Mouse (Mus musculus): ENCODE results near the gene Pum2. TPM values are rescaled to one million over a fixed set of nuclear protein-coding genes. Genes with fewer than 3 reads are reported as not detected.
"Not testable (repeated sequence)": the region's sequence is repeated elsewhere in the genome, so short reads cannot be mapped to it uniquely, and the experiment has no call there.

Pum2 gene
- polyA plus RNA-seq, 1 experiment from 2014 or later: 51.6 TPM

GRCm38 (mm10) chr12:8674891-8675341, 982 bp downstream of the Pum2 start:
- WGBS: under 1% methylated on average over 20 of the region's 20 CpGs

GRCm38 (mm10) chr12:8675361-8675760, 1.4 kb downstream of the Pum2 start:
- under 1% methylated on average over 7 of the region's 7 CpGs for WGBS
- peaks cover 11% of the 10 kb centered on the region for H3K36me3 ChIP-seq
- H3K27ac ChIP-seq: peak overlapping the region; percentile 100

More at GRCm38 (mm10) chr12:8674891-8675341, 982 bp downstream of the Pum2 start:
- Histone ChIP-seq H3K27ac (peak overlapping the region; percentile 100), H3K27me3 (ENCODE audit: insufficient read depth, poor library complexity, severe bottlenecking) (no peaks in the 10 kb centered on the region), H3K4me1 (replicated peaks) (peaks cover 28% of the 10 kb centered on the region), H3K4me3 (peak overlapping the region; percentile 92), H3K9me3 (peaks cover 8% of the 10 kb centered on the region; the same call in 1 of the 2 replicates), H3K36me3 (peaks cover 7% of the 10 kb centered on the region)
- no peak for DNase-seq (ENCODE audit: low spot score)

GRCm38 (mm10) chr12:8676341-8676740, 2.4 kb downstream of the Pum2 start:
- peaks cover 2% of the 10 kb centered on the region; the same call in 1 of the 2 replicates for H3K9me3 ChIP-seq
- H3K4me1 ChIP-seq (replicated peaks): peaks cover 28% of the 10 kb centered on the region
- peaks cover 21% of the 10 kb centered on the region for H3K36me3 ChIP-seq
- H3K4me3 ChIP-seq: peak overlapping the region; percentile 92
- H3K27ac ChIP-seq: no peak overlapping the region
- 89% methylated on average over 6 of the region's 6 CpGs for WGBS
- no peaks in the 10 kb centered on the region for H3K27me3 ChIP-seq (ENCODE audit: insufficient read depth, poor library complexity, severe bottlenecking)
- DNase-seq (ENCODE audit: low spot score): no peak

More at GRCm38 (mm10) chr12:8675361-8675760, 1.4 kb downstream of the Pum2 start:
- H3K9me3 ChIP-seq: peaks cover 8% of the 10 kb centered on the region; the same call in 1 of the 2 replicates
- H3K27me3 ChIP-seq (ENCODE audit: insufficient read depth, poor library complexity, severe bottlenecking): no peaks in the 10 kb centered on the region
- H3K4me3 ChIP-seq: peak overlapping the region; percentile 92
- DNase-seq (ENCODE audit: low spot score): no peak
- peaks cover 28% of the 10 kb centered on the region for H3K4me1 ChIP-seq (replicated peaks)

GRCm38 (mm10) chr12:8677926-8678325, 4.0 kb downstream of the Pum2 start:
- Histone ChIP-seq H3K4me3 (no peak overlapping the region), H3K36me3 (peaks cover 32% of the 10 kb centered on the region), H3K27me3 (ENCODE audit: insufficient read depth, poor library complexity, severe bottlenecking) (no peaks in the 10 kb centered on the region), H3K4me1 (replicated peaks) (peaks cover 28% of the 10 kb centered on the region), H3K27ac (no peak overlapping the region), H3K9me3 (no peaks in the 10 kb centered on the region)
- no peak for DNase-seq (ENCODE audit: low spot score)

GRCm38 (mm10) chr12:8684200-8684599, 10.3 kb downstream of the Pum2 start:
- DNase-seq (ENCODE audit: low spot score): no peak
- Histone ChIP-seq H3K4me3 (no peak overlapping the region), H3K9me3 (peaks cover 5% of the 10 kb centered on the region; the same call in 1 of the 2 replicates), H3K4me1 (replicated peaks) (no peaks in the 10 kb centered on the region), H3K27me3 (ENCODE audit: insufficient read depth, poor library complexity, severe bottlenecking) (no peaks in the 10 kb centered on the region), H3K36me3 (peaks cover 76% of the 10 kb centered on the region), H3K27ac (no peak overlapping the region)
- WGBS: 100% methylated on average over 1 of the region's 1 CpGs

- H3K36me3 ChIP-seq: peaks cover 68% of the 10 kb centered on the region
- DNase-seq (ENCODE audit: low spot score): no peak
- H3K4me3 ChIP-seq: no peak overlapping the region
- 98% methylated on average over 3 of the region's 3 CpGs for WGBS
- H3K27ac ChIP-seq: no peak overlapping the region
- H3K9me3 ChIP-seq: peaks cover 5% of the 10 kb centered on the region; the same call in 1 of the 2 replicates
- H3K27me3 ChIP-seq (ENCODE audit: insufficient read depth, poor library complexity, severe bottlenecking): no peaks in the 10 kb centered on the region
- H3K4me1 ChIP-seq (replicated peaks): no peaks in the 10 kb centered on the region
Observed at GRCm38 (mm10) chr12:8685036-8685435, 11.1 kb downstream of the Pum2 start.

- not testable (repeated sequence) for H3K9me3 ChIP-seq; H3K4me3 ChIP-seq; H3K27ac ChIP-seq; H3K27me3 ChIP-seq (ENCODE audit: insufficient read depth, poor library complexity, severe bottlenecking); H3K4me1 ChIP-seq (replicated peaks); DNase-seq (ENCODE audit: low spot score)
- peaks cover 57% of the 10 kb centered on the region for H3K36me3 ChIP-seq
- WGBS: 66% methylated on average over 3 of the region's 3 CpGs
Observed at GRCm38 (mm10) chr12:8689882-8690281, 15.9 kb downstream of the Pum2 start.

GRCm38 (mm10) chr12:8698895-8699294, 25.0 kb downstream of the Pum2 start:
- H3K27ac ChIP-seq: no peak overlapping the region
- H3K27me3 ChIP-seq (ENCODE audit: insufficient read depth, poor library complexity, severe bottlenecking): no peaks in the 10 kb centered on the region
- H3K4me1 ChIP-seq (replicated peaks): no peaks in the 10 kb centered on the region
- H3K4me3 ChIP-seq: no peak overlapping the region
- H3K9me3 ChIP-seq: no peaks in the 10 kb centered on the region
- H3K36me3 ChIP-seq: peaks cover 67% of the 10 kb centered on the region
- peak; percentile 6 for DNase-seq (ENCODE audit: low spot score)
- WGBS: 76% methylated on average over 2 of the region's 2 CpGs

GRCm38 (mm10) chr12:8703988-8704387, 30.1 kb downstream of the Pum2 start:
- peaks cover 87% of the 10 kb centered on the region for H3K36me3 ChIP-seq
- H3K9me3 ChIP-seq: no peaks in the 10 kb centered on the region
- no peaks in the 10 kb centered on the region for H3K27me3 ChIP-seq (ENCODE audit: insufficient read depth, poor library complexity, severe bottlenecking)
- no peak overlapping the region for H3K27ac ChIP-seq
- no peak overlapping the region for H3K4me3 ChIP-seq
- H3K4me1 ChIP-seq (replicated peaks): no peaks in the 10 kb centered on the region
- whole genome bisulfite sequencing: 85% methylated on average over 1 of the region's 1 CpGs
- no peak for DNase-seq (ENCODE audit: low spot score)

GRCm38 (mm10) chr12:8708876-8709275, 34.9 kb downstream of the Pum2 start:
- Histone ChIP-seq H3K27ac (no peak overlapping the region), H3K9me3 (no peaks in the 10 kb centered on the region), H3K4me3 (no peak overlapping the region), H3K4me1 (replicated peaks) (no peaks in the 10 kb centered on the region), H3K36me3 (peaks cover 90% of the 10 kb centered on the region), H3K27me3 (ENCODE audit: insufficient read depth, poor library complexity, severe bottlenecking) (no peaks in the 10 kb centered on the region)
- 91% methylated on average over 2 of the region's 2 CpGs for WGBS
- DNase-seq (ENCODE audit: low spot score): no peak

GRCm38 (mm10) chr12:8712665-8713064, 38.7 kb downstream of the Pum2 start:
- peaks cover 89% of the 10 kb centered on the region for H3K36me3 ChIP-seq
- no peak for DNase-seq (ENCODE audit: low spot score)
- no peaks in the 10 kb centered on the region for H3K4me1 ChIP-seq (replicated peaks)
- H3K9me3 ChIP-seq: no peaks in the 10 kb centered on the region
- 93% methylated on average over 2 of the region's 2 CpGs for WGBS
- no peak overlapping the region for H3K4me3 ChIP-seq
- H3K27ac ChIP-seq: no peak overlapping the region
- H3K27me3 ChIP-seq (ENCODE audit: insufficient read depth, poor library complexity, severe bottlenecking): no peaks in the 10 kb centered on the region

- H3K27me3 ChIP-seq (ENCODE audit: insufficient read depth, poor library complexity, severe bottlenecking): no peaks in the 10 kb centered on the region
- no peak overlapping the region for H3K4me3 ChIP-seq
- WGBS: 92% methylated on average over 1 of the region's 1 CpGs
- H3K27ac ChIP-seq: no peak overlapping the region
- H3K9me3 ChIP-seq: no peaks in the 10 kb centered on the region
- no peak for DNase-seq (ENCODE audit: low spot score)
- H3K4me1 ChIP-seq (replicated peaks): no peaks in the 10 kb centered on the region
- H3K36me3 ChIP-seq: peaks cover 86% of the 10 kb centered on the region
Observed at GRCm38 (mm10) chr12:8716093-8716492, 42.2 kb downstream of the Pum2 start.

- H3K4me3 ChIP-seq: no peak overlapping the region
- H3K27ac ChIP-seq: no peak overlapping the region
- no peaks in the 10 kb centered on the region for H3K9me3 ChIP-seq
- H3K36me3 ChIP-seq: peaks cover 98% of the 10 kb centered on the region
- WGBS: 67% methylated on average over 1 of the region's 1 CpGs
- DNase-seq (ENCODE audit: low spot score): no peak
- H3K27me3 ChIP-seq (ENCODE audit: insufficient read depth, poor library complexity, severe bottlenecking): no peaks in the 10 kb centered on the region
- no peaks in the 10 kb centered on the region for H3K4me1 ChIP-seq (replicated peaks)
Observed at GRCm38 (mm10) chr12:8726890-8727289, 53.0 kb downstream of the Pum2 start.

- no peaks in the 10 kb centered on the region for H3K4me1 ChIP-seq (replicated peaks)
- H3K36me3 ChIP-seq: peaks cover 95% of the 10 kb centered on the region
- H3K27me3 ChIP-seq (ENCODE audit: insufficient read depth, poor library complexity, severe bottlenecking): no peaks in the 10 kb centered on the region
- H3K9me3 ChIP-seq: no peaks in the 10 kb centered on the region
- no peak overlapping the region for H3K4me3 ChIP-seq
- 93% methylated on average over 2 of the region's 2 CpGs for WGBS
- DNase-seq (ENCODE audit: low spot score): no peak
- no peak overlapping the region for H3K27ac ChIP-seq
Observed at GRCm38 (mm10) chr12:8728739-8729138, 54.8 kb downstream of the Pum2 start.
